Mouse (Mus musculus): Measurements from ENCODE around the gene Dock1. TPM values are rescaled to one million over a fixed set of nuclear protein-coding genes. Genes with fewer than 3 reads are reported as not detected.
A peak's percentile ranks its signal among the peaks of the same experiment; 100 is the strongest.

The Dock1 gene
- polyA plus RNA-seq, 1 experiment from 2014 or later: 23.2 TPM

DNA sequence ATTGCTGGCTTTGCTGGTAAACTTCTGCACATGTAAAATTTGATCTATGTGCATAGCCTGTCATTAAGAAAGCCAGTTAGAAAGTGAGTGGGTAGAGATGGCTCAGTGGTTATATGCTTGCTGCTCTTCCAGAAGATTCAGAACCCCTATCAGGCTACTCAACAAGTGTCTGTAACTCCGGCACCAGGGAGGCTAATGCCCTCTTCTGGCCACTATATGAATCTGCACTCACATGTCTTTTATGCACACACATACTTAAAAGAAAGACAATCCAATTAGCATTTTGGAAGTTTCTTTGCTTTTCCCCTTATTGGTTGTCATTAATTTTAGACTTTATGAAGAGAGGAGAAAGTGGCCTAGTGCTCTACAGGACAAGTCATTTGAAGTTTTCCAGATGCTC, 41.1 kb downstream of the Dock1 start:
- Histone ChIP-seq H3K4me2 (ENCODE audit: low read length) (no peak overlapping the region), H3K4me1 (ENCODE audit: control insufficient read depth in 2 of 2, insufficient read depth in 2 of 2, low read length in 2 of 2) (peaks cover 0 to 4% of the 10 kb centered on the region in 2 experiments; a peak in 2 of 4 replicates), H3K9ac (ENCODE audit: low read length) (no peak overlapping the region), H3K9me3 (ENCODE audit: control insufficient read depth, low read length) (no peaks in the 10 kb centered on the region), H3K27ac (replicated peaks in 1 of 2; ENCODE audit: control insufficient read depth in 1 of 2, insufficient read depth in 1 of 2, low read depth in 2 of 2, low read length in 2 of 2) (no peak overlapping the region), H3K36me3 (ENCODE audit: control insufficient read depth, insufficient read depth, low read length) (no peaks in the 10 kb centered on the region), H3K4me3 (ENCODE audit: control insufficient read depth in 1 of 2, insufficient read depth in 1 of 2, low read depth in 1 of 2, low read length in 2 of 2) (no peak overlapping the region), H3K27me3 (ENCODE audit: control insufficient read depth, insufficient read depth, low read length) (no peaks in the 10 kb centered on the region)
- no peak for ATAC-seq (ENCODE audit: insufficient number of reproducible peaks, insufficient read depth, low FRiP score, low read depth)
- 97% methylated on average over 1 of the region's 1 CpGs for WGBS

- Histone ChIP-seq H3K9ac (ENCODE audit: low read length) (no peak overlapping the region), H3K27ac (replicated peaks in 1 of 2; ENCODE audit: control insufficient read depth in 1 of 2, insufficient read depth in 1 of 2, low read depth in 2 of 2, low read length in 2 of 2) (no peak overlapping the region), H3K36me3 (ENCODE audit: control insufficient read depth, insufficient read depth, low read length) (no peaks in the 10 kb centered on the region), H3K4me2 (ENCODE audit: low read length) (no peak overlapping the region), H3K4me1 (ENCODE audit: control insufficient read depth in 2 of 2, insufficient read depth in 2 of 2, low read length in 2 of 2) (peaks cover 2 to 10% of the 10 kb centered on the region in 2 experiments; a peak in 1 of 4 replicates), H3K4me3 (ENCODE audit: control insufficient read depth in 1 of 2, insufficient read depth in 1 of 2, low read depth in 1 of 2, low read length in 2 of 2) (no peak overlapping the region), H3K9me3 (ENCODE audit: control insufficient read depth, low read length) (no peaks in the 10 kb centered on the region), H3K27me3 (ENCODE audit: control insufficient read depth, insufficient read depth, low read length) (no peaks in the 10 kb centered on the region)
- no peak for ATAC-seq (ENCODE audit: insufficient number of reproducible peaks, insufficient read depth, low FRiP score, low read depth)
- 80% methylated on average over 3 of the region's 3 CpGs for WGBS
These were observed 49.0 kb downstream of the Dock1 start for GRCm38 (mm10) chr7:134719406-134719805.

DNA sequence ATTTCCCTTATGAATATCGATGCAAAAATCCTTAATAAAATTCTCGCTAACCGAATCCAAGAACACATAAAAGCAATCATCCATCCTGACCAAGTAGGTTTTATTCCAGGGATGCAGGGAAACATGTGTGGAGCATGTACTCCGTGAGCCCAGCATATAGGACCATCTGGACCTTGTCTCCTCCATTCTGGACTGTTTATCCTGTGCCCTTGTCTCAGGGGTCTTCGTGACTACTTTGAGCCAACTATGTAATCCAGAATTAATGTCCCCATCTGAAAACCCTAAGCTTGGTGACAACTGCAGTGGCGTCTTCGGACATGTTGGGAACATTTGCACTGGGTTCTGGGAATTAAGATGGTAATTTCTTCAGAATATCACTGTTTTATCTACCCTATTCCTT, 51.9 kb downstream of the Dock1 start:
- peaks cover 5% of the 10 kb centered on the region; the same call in 1 of the 2 replicates for H3K36me3 ChIP-seq (ENCODE audit: control insufficient read depth, insufficient read depth, low read length)
- H3K27me3 ChIP-seq (ENCODE audit: control insufficient read depth, insufficient read depth, low read length): no peaks in the 10 kb centered on the region
- peaks cover 15 to 30% of the 10 kb centered on the region in 2 experiments for H3K4me1 ChIP-seq (ENCODE audit: control insufficient read depth in 2 of 2, insufficient read depth in 2 of 2, low read length in 2 of 2)
- no peak overlapping the region for H3K4me2 ChIP-seq (ENCODE audit: low read length)
- no peak overlapping the region for H3K9ac ChIP-seq (ENCODE audit: low read length)
- H3K27ac ChIP-seq (replicated peaks in 1 of 2; ENCODE audit: control insufficient read depth in 1 of 2, insufficient read depth in 1 of 2, low read depth in 2 of 2, low read length in 2 of 2): no peak overlapping the region
- no peaks in the 10 kb centered on the region for H3K9me3 ChIP-seq (ENCODE audit: control insufficient read depth, low read length)
- WGBS: 95% methylated on average over 7 of the region's 7 CpGs
- no peak overlapping the region for H3K4me3 ChIP-seq (ENCODE audit: control insufficient read depth in 1 of 2, insufficient read depth in 1 of 2, low read depth in 1 of 2, low read length in 2 of 2)
- no peak for ATAC-seq (ENCODE audit: insufficient number of reproducible peaks, insufficient read depth, low FRiP score, low read depth)

DNA sequence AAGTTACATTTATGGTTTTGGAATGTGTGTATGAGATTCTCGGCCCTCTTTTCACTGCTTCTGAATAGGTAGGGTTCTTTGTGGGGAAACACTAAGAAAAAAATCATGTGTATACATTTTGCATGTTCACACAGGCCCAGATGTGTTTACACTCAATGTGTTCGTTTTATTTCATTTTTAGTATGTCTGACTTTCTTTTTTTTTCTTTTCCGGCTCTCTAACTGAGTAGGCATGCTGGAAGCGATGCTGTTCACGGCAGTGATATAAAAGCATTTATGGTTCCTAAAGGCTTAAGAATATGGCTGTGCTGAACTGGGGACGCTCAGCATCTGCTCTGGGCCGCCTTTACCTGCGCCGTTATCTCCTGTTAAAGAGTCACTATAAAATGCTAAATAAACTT, 52.5 kb downstream of the Dock1 start:
- 88% methylated on average over 9 of the region's 9 CpGs for WGBS
- Histone ChIP-seq H3K4me3 (ENCODE audit: control insufficient read depth in 1 of 2, insufficient read depth in 1 of 2, low read depth in 1 of 2, low read length in 2 of 2) (no peak overlapping the region), H3K36me3 (ENCODE audit: control insufficient read depth, insufficient read depth, low read length) (peaks cover 5% of the 10 kb centered on the region; the same call in 1 of the 2 replicates), H3K27me3 (ENCODE audit: control insufficient read depth, insufficient read depth, low read length) (no peaks in the 10 kb centered on the region), H3K27ac (replicated peaks in 1 of 2; ENCODE audit: control insufficient read depth in 1 of 2, insufficient read depth in 1 of 2, low read depth in 2 of 2, low read length in 2 of 2) (no peak overlapping the region), H3K4me1 (ENCODE audit: control insufficient read depth in 2 of 2, insufficient read depth in 2 of 2, low read length in 2 of 2) (peaks cover 15 to 30% of the 10 kb centered on the region in 2 experiments), H3K4me2 (ENCODE audit: low read length) (no peak overlapping the region), H3K9me3 (ENCODE audit: control insufficient read depth, low read length) (no peaks in the 10 kb centered on the region), H3K9ac (ENCODE audit: low read length) (no peak overlapping the region)
- no peak for ATAC-seq (ENCODE audit: insufficient number of reproducible peaks, insufficient read depth, low FRiP score, low read depth)

DNA sequence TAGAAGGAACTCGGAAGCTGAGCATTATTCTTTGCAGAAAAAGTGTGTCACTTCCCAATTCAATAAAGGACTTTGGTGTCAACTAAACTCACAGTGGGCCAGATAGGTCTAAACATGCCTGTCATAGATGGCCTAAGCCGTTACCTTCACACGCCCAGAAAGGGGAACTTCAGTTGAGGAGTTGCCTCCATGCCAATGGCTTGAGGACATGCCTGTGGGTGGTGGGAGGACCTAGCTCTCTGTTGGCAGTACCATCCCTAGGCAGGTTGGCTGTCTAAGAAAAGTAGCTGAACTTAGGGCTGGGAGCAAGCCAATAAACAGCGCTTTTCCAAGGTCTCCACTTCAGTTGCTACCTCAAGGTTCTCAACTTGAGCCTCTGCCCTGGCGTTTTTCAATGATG, 53.1 kb downstream of the Dock1 start:
- H3K4me2 ChIP-seq (ENCODE audit: low read length): no peak overlapping the region
- no peak overlapping the region for H3K4me3 ChIP-seq (ENCODE audit: control insufficient read depth in 1 of 2, insufficient read depth in 1 of 2, low read depth in 1 of 2, low read length in 2 of 2)
- WGBS: 89% methylated on average over 5 of the region's 5 CpGs
- H3K4me1 ChIP-seq (ENCODE audit: control insufficient read depth in 2 of 2, insufficient read depth in 2 of 2, low read length in 2 of 2): peaks cover 15 to 33% of the 10 kb centered on the region in 2 experiments
- H3K9me3 ChIP-seq (ENCODE audit: control insufficient read depth, low read length): no peaks in the 10 kb centered on the region
- no peak overlapping the region for H3K9ac ChIP-seq (ENCODE audit: low read length)
- H3K27ac ChIP-seq (replicated peaks in 1 of 2; ENCODE audit: control insufficient read depth in 1 of 2, insufficient read depth in 1 of 2, low read depth in 2 of 2, low read length in 2 of 2): no peak overlapping the region
- H3K27me3 ChIP-seq (ENCODE audit: control insufficient read depth, insufficient read depth, low read length): no peaks in the 10 kb centered on the region
- peaks cover 5% of the 10 kb centered on the region; the same call in 1 of the 2 replicates for H3K36me3 ChIP-seq (ENCODE audit: control insufficient read depth, insufficient read depth, low read length)
- ATAC-seq (ENCODE audit: insufficient number of reproducible peaks, insufficient read depth, low FRiP score, low read depth): no peak

DNA sequence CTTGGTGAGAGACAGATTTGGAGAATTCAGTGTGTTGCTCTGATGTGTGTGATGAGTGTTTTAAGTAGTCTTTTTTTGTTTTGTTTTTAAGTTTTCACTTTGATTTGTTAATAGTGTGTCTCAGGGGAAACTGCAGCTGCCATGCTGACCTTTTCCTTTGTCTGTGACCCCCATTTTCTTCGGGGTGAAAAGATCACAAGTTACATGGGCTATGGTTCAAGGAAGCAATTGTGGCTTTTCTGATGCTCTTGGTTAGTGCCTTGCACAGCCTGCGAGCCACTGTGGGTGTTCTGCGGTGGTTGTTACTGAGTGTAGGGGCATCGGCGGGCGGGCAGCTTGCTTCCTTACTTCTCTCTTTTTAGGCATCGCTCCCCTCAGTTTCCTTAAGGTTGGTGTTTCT, 54.4 kb downstream of the Dock1 start:
- peaks cover 5% of the 10 kb centered on the region; the same call in 1 of the 2 replicates for H3K36me3 ChIP-seq (ENCODE audit: control insufficient read depth, insufficient read depth, low read length)
- peak overlapping the region; percentile 48 for H3K4me2 ChIP-seq (ENCODE audit: low read length)
- H3K4me1 ChIP-seq (ENCODE audit: control insufficient read depth in 2 of 2, insufficient read depth in 2 of 2, low read length in 2 of 2): peaks cover 15 to 34% of the 10 kb centered on the region in 2 experiments
- H3K27me3 ChIP-seq (ENCODE audit: control insufficient read depth, insufficient read depth, low read length): no peaks in the 10 kb centered on the region
- H3K4me3 ChIP-seq (ENCODE audit: control insufficient read depth in 1 of 2, insufficient read depth in 1 of 2, low read depth in 1 of 2, low read length in 2 of 2): no peak overlapping the region
- peak overlapping the region in 1 of 2 experiments; percentile 24; a peak in 1 of 4 replicates for H3K27ac ChIP-seq (replicated peaks in 1 of 2; ENCODE audit: control insufficient read depth in 1 of 2, insufficient read depth in 1 of 2, low read depth in 2 of 2, low read length in 2 of 2)
- H3K9me3 ChIP-seq (ENCODE audit: control insufficient read depth, low read length): no peaks in the 10 kb centered on the region
- no peak for ATAC-seq (ENCODE audit: insufficient number of reproducible peaks, insufficient read depth, low FRiP score, low read depth)
- WGBS: 55% methylated on average over 7 of the region's 7 CpGs
- peak overlapping the region; percentile 38; the same call in 1 of the 2 replicates for H3K9ac ChIP-seq (ENCODE audit: low read length)

DNA sequence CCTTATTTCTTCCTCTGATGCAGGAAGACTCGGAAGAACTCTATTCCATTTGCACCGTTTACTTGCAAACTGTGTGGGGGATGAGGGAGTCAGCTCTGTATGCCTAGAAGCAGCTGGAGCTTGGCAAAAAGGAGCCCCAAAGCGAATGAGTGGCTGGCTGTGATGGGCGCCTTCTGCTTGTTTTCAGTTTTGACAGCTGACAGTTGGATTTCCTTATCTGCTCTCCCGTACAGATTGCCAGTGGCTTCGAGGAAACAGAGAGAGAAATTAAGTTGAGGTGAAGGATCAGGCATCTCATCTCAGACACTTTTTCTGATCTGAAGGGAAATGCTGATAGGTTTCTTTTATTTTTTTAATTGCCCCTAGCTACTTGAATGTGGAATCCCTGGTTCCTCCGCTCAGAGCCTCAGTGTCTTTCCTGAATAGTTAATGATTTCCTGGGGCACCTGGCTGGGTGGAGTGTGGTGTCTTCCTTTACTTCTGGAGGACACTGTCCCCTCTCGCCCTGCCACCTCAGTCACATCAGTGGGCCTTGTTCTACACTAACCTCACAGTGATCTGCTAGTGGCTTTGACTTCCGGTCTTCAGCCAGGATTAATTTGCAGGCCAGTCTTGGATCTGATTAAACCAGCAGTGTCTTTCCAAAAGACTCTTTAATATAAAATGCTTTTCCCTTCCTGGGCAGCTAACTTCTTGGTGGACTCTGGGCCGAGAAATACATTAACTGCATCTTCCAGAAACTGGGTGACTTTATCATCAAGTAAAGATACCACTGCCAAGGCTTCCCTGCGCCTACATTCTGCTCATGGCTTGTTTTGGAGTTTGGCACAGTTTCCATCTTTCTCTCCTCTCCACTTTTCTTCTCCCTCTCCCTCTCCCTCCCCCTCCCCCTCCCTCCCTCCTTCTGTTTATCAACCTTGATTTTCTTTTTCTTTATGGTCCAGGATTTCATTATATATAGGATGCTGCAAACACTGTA, 55.4 kb downstream of the Dock1 start:
- Histone ChIP-seq H3K4me1 (ENCODE audit: control insufficient read depth in 2 of 2, insufficient read depth in 2 of 2, low read length in 2 of 2) (peaks cover 15 to 34% of the 10 kb centered on the region in 2 experiments), H3K9ac (ENCODE audit: low read length) (peak overlapping the region; percentile 38; the same call in 1 of the 2 replicates), H3K27ac (replicated peaks in 1 of 2; ENCODE audit: control insufficient read depth in 1 of 2, insufficient read depth in 1 of 2, low read depth in 2 of 2, low read length in 2 of 2) (peak overlapping the region; percentile 24 to 56; a peak in 1 of 4 replicates), H3K4me2 (ENCODE audit: low read length) (peak overlapping the region; percentile 48), H3K36me3 (ENCODE audit: control insufficient read depth, insufficient read depth, low read length) (peaks cover 11% of the 10 kb centered on the region), H3K9me3 (ENCODE audit: control insufficient read depth, low read length) (no peaks in the 10 kb centered on the region), H3K4me3 (ENCODE audit: control insufficient read depth in 1 of 2, insufficient read depth in 1 of 2, low read depth in 1 of 2, low read length in 2 of 2) (no peak overlapping the region), H3K27me3 (ENCODE audit: control insufficient read depth, insufficient read depth, low read length) (no peaks in the 10 kb centered on the region)
- ATAC-seq (ENCODE audit: insufficient number of reproducible peaks, insufficient read depth, low FRiP score, low read depth): no peak
- 28% methylated on average over 11 of the region's 11 CpGs for WGBS
